Mouse (Mus musculus) left cerebral cortex, adult 8-10 months (tissue): ENCODE results near the gene Olfr1160. TPM values are rescaled to one million over a fixed set of nuclear protein-coding genes. Genes with fewer than 3 reads are reported as not detected.
"Not testable (repeated sequence)": the region's sequence is repeated elsewhere in the genome, so short reads cannot be mapped to it uniquely, and the experiment has no call there.

Experiments
- DNase-seq, 2 experiments: peaks; one replicate each; pipeline ENCODE4 v3.0.0; 2022; ENCODE audit warnings: low spot score in 2 of 2
- total RNA-seq, 4 experiments: library from RNA; stranded (reverse); gene quantifications; 2 replicates each; pipeline ENCODE4 v1.2.4; 2022

The Olfr1160 gene
- total RNA-seq: not detected

- DNase-seq: no peak
Measured at GRCm38 (mm10) chr2:88007515-88008318, at the start of gene Olfr1160. Olfr1160 (minus strand) TSS chr2:88008268.

- no peak for DNase-seq
Measured at GRCm38 (mm10) chr2:88051029-88051428, 43.0 kb upstream of the Olfr1160 start, which contains the start of gene Olfr1162. Olfr1162 (minus strand) TSS chr2:88051129.

GRCm38 (mm10) chr2:88037599-88037998 lies 29.5 kb upstream of the Olfr1160 start, which contains the start of gene Olfr73:
Olfr73 (minus strand) TSS chr2:88037699.
- no peak for DNase-seq

GRCm38 (mm10) chr2:88022474-88022873 lies 14.4 kb upstream of the Olfr1160 start, which contains the start of gene Olfr1161:
Olfr1161 (plus strand) TSS chr2:88022774.
- not testable (repeated sequence) for DNase-seq

- no peak for DNase-seq
Measured at GRCm38 (mm10) chr2:87989813-87990212, 18.3 kb downstream of the Olfr1160 start, which contains the start of gene Olfr1158. Olfr1158 (plus strand) TSS chr2:87990113.

GRCm38 (mm10) chr2:87974563-87974962 lies 33.5 kb downstream of the Olfr1160 start, which contains the start of gene Olfr74:
Olfr74 (minus strand) TSS chr2:87974663.
- DNase-seq: no peak

- DNase-seq: no peak
Measured at GRCm38 (mm10) chr2:87968199-87968598, 39.9 kb downstream of the Olfr1160 start, which contains the start of gene Olfr1157. Olfr1157 (minus strand) TSS chr2:87968299.

GRCm38 (mm10) chr2:87953000-87953399 lies 55.1 kb downstream of the Olfr1160 start, which contains the start of gene Olfr1156:
Olfr1156 (minus strand) TSS chr2:87953100.
- DNase-seq: no peak

Other genes starting within 250 kb of the Olfr1160 start
- gene Olfr152, start 228.8 kb downstream of the Olfr1160 start, total RNA-seq: not detected
- not detected for gene Olfr1143, start 207.7 kb downstream of the Olfr1160 start, total RNA-seq
- gene Olfr1145, start 198.4 kb downstream of the Olfr1160 start, total RNA-seq: not detected
- gene Olfr1148, start 177.7 kb downstream of the Olfr1160 start, total RNA-seq: not detected
- not detected for gene Olfr1150-ps1, start 164.3 kb downstream of the Olfr1160 start, total RNA-seq
- gene Olfr1151, start 152.4 kb downstream of the Olfr1160 start, total RNA-seq: not detected
- not detected for gene Olfr1152, start 141.8 kb downstream of the Olfr1160 start, total RNA-seq
- gene Olfr1153, start 113.3 kb downstream of the Olfr1160 start, total RNA-seq: not detected
- not detected for gene Olfr1154, start 103.1 kb downstream of the Olfr1160 start, total RNA-seq
- gene Olfr1155, start 63.1 kb downstream of the Olfr1160 start, total RNA-seq: not detected
- under 1 TPM in 3 of 4 experiments, not detected in 1; 0.14 to 0.23 (median 0.22) TPM for gene Olfr1156, start 55.2 kb downstream of the Olfr1160 start, total RNA-seq
- not detected for gene Olfr1157, start 40.0 kb downstream of the Olfr1160 start, total RNA-seq
- not detected for gene Olfr74, start 33.6 kb downstream of the Olfr1160 start, total RNA-seq
- not detected for gene Olfr1158, start 18.2 kb downstream of the Olfr1160 start, total RNA-seq
- gene Olfr1161, start 14.5 kb upstream of the Olfr1160 start, total RNA-seq: not detected
- not detected for gene Olfr73, start 29.4 kb upstream of the Olfr1160 start, total RNA-seq
- gene Olfr1162, start 42.9 kb upstream of the Olfr1160 start, total RNA-seq: not detected
- gene Olfr1163, start 63.6 kb upstream of the Olfr1160 start, total RNA-seq: not detected
- not detected for gene Olfr1164, start 85.7 kb upstream of the Olfr1160 start, total RNA-seq
- gene Olfr1166, start 120.0 kb upstream of the Olfr1160 start, total RNA-seq: not detected
- gene Olfr1167, start 146.9 kb upstream of the Olfr1160 start, total RNA-seq: not detected
- gene Olfr1168, start 173.6 kb upstream of the Olfr1160 start, total RNA-seq: not detected
- not detected for gene Olfr1170, start 220.1 kb upstream of the Olfr1160 start, total RNA-seq